Mouse (Mus musculus) stomach, embryonic 15.5 days (tissue): Measurements from ENCODE around the gene Nicn1. TPM values are rescaled to one million over a fixed set of nuclear protein-coding genes. Genes with fewer than 3 reads are reported as not detected.

Experiments
- ATAC-seq: fragments of 200-750 bp; cut with Nextera tagmentation; 2 replicates; pipeline ENCODE4 v1.8.0; 2017; ENCODE audit warnings: low read depth, moderate number of reproducible peaks, moderate TSS enrichment; ENCODE audit not compliant: insufficient read depth, low FRiP score
- H3K27ac ChIP-seq: fragments of 300-500 bp; sonication (generic); 2 replicates; pipeline ENCODE4 v1.5.1; 2015; ENCODE audit warnings: mild to moderate bottlenecking, inconsistent platforms
- H3K27me3 ChIP-seq: fragments of 300-500 bp; sonication (generic); replicated peaks from 2 replicates; pipeline ENCODE4 v1.6.1; 2015; ENCODE audit warnings: inconsistent platforms
- H3K36me3 ChIP-seq: fragments of 300-500 bp; sonication (generic); 2 replicates; pipeline ENCODE4 v1.6.1; 2015; ENCODE audit warnings: inconsistent platforms
- H3K4me1 ChIP-seq: fragments of 300-500 bp; sonication (generic); 2 replicates; pipeline ENCODE4 v1.6.1; 2015; ENCODE audit warnings: inconsistent platforms
- H3K4me2 ChIP-seq: fragments of 300-500 bp; sonication (generic); 2 replicates; pipeline ENCODE4 v1.6.1; 2015; ENCODE audit warnings: mild to moderate bottlenecking, inconsistent platforms
- H3K4me3 ChIP-seq: fragments of 300-500 bp; sonication (generic); replicated peaks from 2 replicates; pipeline ENCODE4 v1.5.1; 2015; ENCODE audit warnings: inconsistent platforms
- H3K9ac ChIP-seq: fragments of 300-500 bp; sonication (generic); 2 replicates; pipeline ENCODE4 v1.6.1; 2015; ENCODE audit warnings: inconsistent platforms
- H3K9me3 ChIP-seq: fragments of 300-500 bp; sonication (generic); 2 replicates; pipeline ENCODE4 v1.6.1; 2016; ENCODE audit warnings: inconsistent platforms
- WGBS: fragments of 180-500 bp; shearing (Covaris S2); methylation state at CpG from one replicate; pipeline ENCODE4 v1.1.7; 2015; 5-methylcytosine and 5-hydroxymethylcytosine counted together
- polyA plus RNA-seq: library from polyadenylated mRNA; unstranded; fragments of >200 nt; fragmentation: Nextera tagmentation; extraction: Ambion mirVana; gene quantifications from 2 replicates; pipeline ENCODE4 v1.2.1, GENCODE M21; 2015

The Nicn1 gene
- polyA plus RNA-seq, 1 experiment from 2014 or later, result 27.6 TPM

DNA sequence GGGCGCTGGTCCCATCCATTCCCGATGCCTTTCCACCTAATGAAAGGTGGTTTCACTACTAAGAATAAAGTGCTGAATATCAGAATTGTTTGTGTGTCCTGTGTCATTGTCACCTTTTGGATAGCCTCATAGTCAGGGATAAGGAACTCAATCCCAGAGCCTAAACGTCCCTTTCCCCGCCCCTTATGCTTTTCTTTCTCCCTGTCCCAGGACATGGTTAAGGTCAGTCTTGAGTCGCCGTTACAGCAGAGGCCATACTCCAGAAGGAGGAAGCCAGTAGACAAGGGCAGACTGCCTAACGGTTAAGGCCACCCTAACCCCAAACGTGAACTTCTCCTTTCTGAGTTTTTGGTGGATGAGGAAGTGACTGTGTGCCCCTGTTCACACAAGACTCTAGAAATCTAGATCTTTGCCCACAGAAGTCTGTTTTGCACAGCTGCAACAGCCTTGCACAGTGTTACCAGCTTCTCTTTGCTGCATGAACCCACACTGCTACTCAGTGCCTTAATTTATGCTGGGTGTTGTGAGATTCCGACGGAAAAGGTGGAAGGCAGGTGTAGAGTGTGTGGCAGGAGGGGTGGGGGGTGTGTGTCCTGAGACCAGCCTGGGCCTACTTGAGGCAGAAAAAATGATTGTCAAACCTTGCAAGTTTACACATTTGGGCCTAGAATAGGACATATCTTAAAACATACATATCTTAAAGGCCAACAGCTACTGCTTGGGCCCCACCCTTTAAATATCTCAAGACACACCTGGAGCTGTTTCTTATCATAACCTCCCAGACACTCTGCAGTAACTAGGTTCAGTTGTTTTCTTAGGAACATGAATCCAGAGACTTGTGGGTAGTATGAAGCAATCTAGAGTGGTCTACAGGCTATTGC lies 50.3 kb downstream of the Nicn1 start:
- peak overlapping the region; percentile 93 for H3K27ac ChIP-seq
- peaks cover 3% of the 10 kb centered on the region for H3K36me3 ChIP-seq
- H3K9me3 ChIP-seq, result no peaks in the 10 kb centered on the region
- WGBS, result 48% methylated on average over 10 of the region's 10 CpGs
- H3K27me3 ChIP-seq, result no peaks in the 10 kb centered on the region
- peak overlapping the region; percentile 64 for H3K4me2 ChIP-seq
- peak overlapping the region; percentile 60 for H3K4me3 ChIP-seq
- peaks cover 18% of the 10 kb centered on the region for H3K4me1 ChIP-seq
- H3K9ac ChIP-seq, result peak overlapping the region; percentile 55; the same call in 1 of the 2 replicates
- peak; percentile 64 for ATAC-seq

DNA sequence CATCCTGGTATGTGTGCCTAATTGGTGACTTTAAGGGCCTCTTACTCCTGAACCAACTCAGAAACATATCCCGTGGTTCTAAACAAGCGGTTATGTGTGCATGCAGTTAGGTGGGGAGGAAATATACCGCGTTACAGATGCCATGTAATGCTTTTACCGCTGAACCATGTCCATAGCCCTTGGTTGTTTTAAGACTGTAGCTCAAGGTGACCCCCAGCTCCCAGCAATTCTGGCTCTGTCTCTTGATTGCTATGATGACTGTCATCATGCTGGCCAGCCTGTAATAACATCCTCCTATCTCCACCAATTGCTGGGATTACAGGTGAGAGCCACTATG lies 50.9 kb downstream of the Nicn1 start:
- Histone ChIP-seq H3K9ac (no peak overlapping the region), H3K4me1 (peaks cover 18% of the 10 kb centered on the region), H3K4me2 (peak overlapping the region; percentile 64; the same call in 1 of the 2 replicates), H3K27me3 (no peaks in the 10 kb centered on the region), H3K27ac (peak overlapping the region; percentile 93), H3K4me3 (peak overlapping the region; percentile 60; the same call in 1 of the 2 replicates), H3K9me3 (no peaks in the 10 kb centered on the region), H3K36me3 (no peaks in the 10 kb centered on the region)
- no peak for ATAC-seq
- 75% methylated on average over 5 of the region's 5 CpGs for WGBS

DNA sequence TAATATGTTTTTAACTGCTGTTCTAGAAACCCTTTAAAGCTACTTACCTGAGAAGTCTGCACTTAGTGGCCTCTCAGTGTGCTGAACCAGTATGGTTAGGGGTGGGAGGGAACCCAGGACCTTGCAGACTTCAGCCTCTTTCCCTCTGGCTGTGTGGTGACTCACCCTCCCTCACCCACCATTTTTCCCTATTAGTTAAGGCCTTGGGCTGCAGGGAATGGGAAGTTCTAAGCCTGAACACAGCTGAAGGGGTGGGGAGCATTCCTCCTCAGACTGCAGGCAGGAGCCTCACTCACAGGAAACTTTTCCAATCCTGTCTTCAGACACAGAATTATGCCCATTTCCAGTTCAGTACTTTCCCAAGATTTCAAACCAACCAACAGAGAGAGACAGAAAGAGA lies 51.6 kb downstream of the Nicn1 start:
- peak overlapping the region; percentile 93 for H3K27ac ChIP-seq
- H3K9ac ChIP-seq, result no peak overlapping the region
- H3K4me1 ChIP-seq, result peaks cover 18% of the 10 kb centered on the region
- no peaks in the 10 kb centered on the region for H3K9me3 ChIP-seq
- no peaks in the 10 kb centered on the region for H3K36me3 ChIP-seq
- 0 out of 2 replicates have a peak overlapping the region, but pooled peaks have one; percentile 1 for H3K4me3 ChIP-seq
- ATAC-seq, result no peak
- peak overlapping the region; percentile 10; the same call in 1 of the 2 replicates for H3K4me2 ChIP-seq
- H3K27me3 ChIP-seq, result no peaks in the 10 kb centered on the region

DNA sequence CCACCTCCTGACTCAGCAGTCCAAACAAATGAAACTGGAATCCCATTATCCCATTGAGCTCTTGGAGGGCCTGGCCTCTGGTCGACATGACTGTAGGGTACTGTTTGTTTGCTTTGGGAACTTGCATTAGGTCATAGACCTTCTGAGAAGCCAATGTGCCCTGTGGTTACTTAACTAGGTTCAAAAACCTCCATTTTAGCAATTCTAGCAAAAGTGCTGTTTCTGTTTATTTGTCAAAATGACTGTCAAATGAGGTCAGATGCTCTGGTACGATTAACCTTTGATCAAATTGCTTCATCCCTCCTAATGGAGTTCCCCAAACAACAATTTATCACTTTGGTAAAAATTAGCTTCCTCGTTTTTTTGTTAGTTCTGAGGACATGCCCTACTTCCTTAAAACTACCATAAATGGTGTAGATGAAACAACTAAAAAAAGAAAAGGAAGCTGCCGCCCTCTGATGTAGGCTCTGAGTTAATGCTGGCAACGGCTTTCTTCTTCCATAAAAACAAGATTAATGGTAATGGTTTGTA lies 52.1 kb downstream of the Nicn1 start:
- Histone ChIP-seq H3K4me2 (peak overlapping the region; percentile 10; the same call in 1 of the 2 replicates), H3K27ac (peak overlapping the region; percentile 93), H3K36me3 (no peaks in the 10 kb centered on the region), H3K4me1 (peaks cover 18% of the 10 kb centered on the region), H3K9ac (no peak overlapping the region), H3K4me3 (no peak overlapping the region), H3K27me3 (no peaks in the 10 kb centered on the region), H3K9me3 (no peaks in the 10 kb centered on the region)
- ATAC-seq, result no peak
- 17% methylated on average over 5 of the region's 5 CpGs for WGBS

DNA sequence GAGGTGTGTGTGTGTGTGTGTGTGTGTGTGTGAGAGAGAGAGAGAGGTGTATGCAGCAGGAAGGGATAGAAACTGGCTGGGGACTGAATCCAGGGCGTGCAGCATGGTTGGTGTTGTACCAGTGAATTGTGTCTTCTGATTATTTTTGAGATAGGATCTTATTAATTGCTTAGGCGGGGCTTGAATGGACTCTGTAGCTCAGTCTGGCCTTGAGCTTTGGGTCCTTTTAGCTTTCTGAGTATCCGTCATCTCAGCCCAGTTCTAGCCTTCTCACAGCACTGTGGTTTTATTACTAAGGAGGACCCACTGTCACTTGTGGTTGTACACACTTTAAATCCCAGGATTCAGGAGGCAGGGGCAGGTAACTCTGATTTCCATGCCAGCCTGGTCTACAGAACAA lies 53.1 kb downstream of the Nicn1 start:
- H3K4me2 ChIP-seq, result no peak overlapping the region
- H3K9me3 ChIP-seq, result no peaks in the 10 kb centered on the region
- no peak overlapping the region for H3K4me3 ChIP-seq
- no peaks in the 10 kb centered on the region for H3K27me3 ChIP-seq
- H3K9ac ChIP-seq, result no peak overlapping the region
- 63% methylated on average over 3 of the region's 3 CpGs for WGBS
- peaks cover 16% of the 10 kb centered on the region for H3K4me1 ChIP-seq
- H3K36me3 ChIP-seq, result no peaks in the 10 kb centered on the region
- no peak for ATAC-seq
- peak overlapping the region; percentile 54; the same call in 1 of the 2 replicates for H3K27ac ChIP-seq

DNA sequence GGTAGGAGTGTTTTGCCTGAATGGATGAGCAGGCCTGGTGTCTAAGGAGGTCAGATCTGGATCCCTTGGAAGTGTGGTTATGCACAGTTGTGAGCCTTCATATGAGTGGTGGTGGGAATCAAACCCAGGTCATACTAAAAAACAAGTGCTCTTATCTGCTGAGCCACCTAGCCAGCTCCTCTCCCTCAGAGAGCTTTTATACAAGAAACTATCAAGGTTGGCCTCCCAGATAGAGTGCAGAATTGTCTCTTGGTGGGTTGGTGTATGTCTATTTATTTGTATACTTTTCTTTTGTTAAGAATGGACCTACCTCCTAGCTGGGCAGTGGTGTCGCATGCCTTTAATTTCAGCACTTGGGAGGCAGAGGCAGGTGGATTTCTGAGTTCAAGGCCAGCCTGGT lies 53.6 kb downstream of the Nicn1 start:
- ATAC-seq, result no peak
- Histone ChIP-seq H3K4me1 (peaks cover 18% of the 10 kb centered on the region), H3K27ac (no peak overlapping the region), H3K4me3 (no peak overlapping the region), H3K9me3 (no peaks in the 10 kb centered on the region), H3K36me3 (no peaks in the 10 kb centered on the region), H3K4me2 (no peak overlapping the region), H3K9ac (no peak overlapping the region), H3K27me3 (no peaks in the 10 kb centered on the region)
- 83% methylated on average over 1 of the region's 1 CpGs for WGBS

DNA sequence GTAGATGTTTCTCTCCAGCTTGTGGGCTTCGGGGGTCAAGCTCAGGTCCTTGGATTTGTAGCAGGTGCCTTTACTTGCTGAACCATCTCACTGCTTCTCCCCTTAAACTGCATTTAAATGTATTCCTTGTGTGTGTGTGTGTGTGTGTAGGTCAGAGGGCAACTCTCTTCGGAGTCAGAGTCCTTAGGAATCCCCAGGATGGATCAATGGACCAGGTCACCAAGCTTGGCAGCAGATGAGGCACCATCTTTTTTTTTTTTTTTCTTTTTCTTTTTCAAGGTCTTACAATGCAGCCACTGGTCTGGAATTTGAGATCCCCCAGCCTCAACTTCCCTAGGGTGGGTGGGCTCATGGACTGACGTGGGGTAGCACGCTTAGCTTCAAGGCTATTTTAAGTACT lies 54.2 kb downstream of the Nicn1 start:
- Histone ChIP-seq H3K4me2 (no peak overlapping the region), H3K27ac (no peak overlapping the region), H3K9me3 (no peaks in the 10 kb centered on the region), H3K4me1 (peaks cover 23% of the 10 kb centered on the region), H3K9ac (no peak overlapping the region), H3K4me3 (no peak overlapping the region), H3K36me3 (no peaks in the 10 kb centered on the region), H3K27me3 (no peaks in the 10 kb centered on the region)
- 83% methylated on average over 4 of the region's 4 CpGs for WGBS
- no peak for ATAC-seq

Other genes with a start within 250 kb of the Nicn1 start
- gene Gmppb, start 241.2 kb upstream of the Nicn1 start, polyA plus RNA-seq, result 45.2 and 48.4 TPM in 2 replicates
- 3.5 and 3.6 TPM in 2 replicates for gene Amigo3, start 237.3 kb upstream of the Nicn1 start, polyA plus RNA-seq
- gene Mst1, start 210.0 kb upstream of the Nicn1 start, polyA plus RNA-seq, result 5.2 and 7.9 TPM in 2 replicates
- 27.5 and 32.7 TPM in 2 replicates for gene Rnf123, start 207.1 kb upstream of the Nicn1 start, polyA plus RNA-seq
- 73.7 and 76.1 TPM in 2 replicates for gene Apeh, start 195.8 kb upstream of the Nicn1 start, polyA plus RNA-seq
- gene Bsn, start 100.0 kb upstream of the Nicn1 start, polyA plus RNA-seq, result 2.8 and 3.0 TPM in 2 replicates
- gene Dag1, start 26.5 kb upstream of the Nicn1 start, polyA plus RNA-seq, result 74.7 and 90.6 TPM in 2 replicates
- 21.8 and 22.3 TPM in 2 replicates for gene Amt, start 6.4 kb downstream of the Nicn1 start, polyA plus RNA-seq
- 452 and 455 TPM in 2 replicates for gene Rhoa, start 15.7 kb downstream of the Nicn1 start, polyA plus RNA-seq
- gene Tcta, start 15.7 kb downstream of the Nicn1 start, polyA plus RNA-seq, result 40.0 and 42.1 TPM in 2 replicates
- 998 and 1,171 TPM in 2 replicates for gene Gpx1, start 48.5 kb downstream of the Nicn1 start, polyA plus RNA-seq
- 85.6 and 92.2 TPM in 2 replicates for gene Usp4, start 57.4 kb downstream of the Nicn1 start, polyA plus RNA-seq
- gene 1700102P08Rik, start 102.4 kb downstream of the Nicn1 start, polyA plus RNA-seq, result 0.54 and 0.82 TPM in 2 replicates
- 1.4 and 1.6 TPM in 2 replicates for gene Ccdc36, start 138.1 kb downstream of the Nicn1 start, polyA plus RNA-seq
- gene BC048562, start 146.1 kb downstream of the Nicn1 start, polyA plus RNA-seq, result not detected in 2 replicates
- gene Ccdc71, start 170.1 kb downstream of the Nicn1 start, polyA plus RNA-seq, result 47.7 and 52.5 TPM in 2 replicates
- gene Klhdc8b, start 171.2 kb downstream of the Nicn1 start, polyA plus RNA-seq, result 65.5 and 67.3 TPM in 2 replicates
- 40.5 and 46.6 TPM in 2 replicates for gene Lamb2, start 189.3 kb downstream of the Nicn1 start, polyA plus RNA-seq
- gene Usp19, start 200.2 kb downstream of the Nicn1 start, polyA plus RNA-seq, result 58.8 and 61.5 TPM in 2 replicates
- 99.0 and 102 TPM in 2 replicates for gene Qars, start 217.3 kb downstream of the Nicn1 start, polyA plus RNA-seq
- 92.9 and 97.2 TPM in 2 replicates for gene Qrich1, start 226.4 kb downstream of the Nicn1 start, polyA plus RNA-seq